Mouse (Mus musculus) liver, embryonic 11.5 days (tissue): Measurements from ENCODE around the gene 4930412O13Rik. TPM values are rescaled to one million over a fixed set of nuclear protein-coding genes. Genes with fewer than 3 reads are reported as not detected.

Experiments
- ATAC-seq: fragments of 200-750 bp; cut with Nextera tagmentation; replicated peaks from 2 replicates; pipeline ENCODE4 v1.8.0; 2017; ENCODE audit warnings: moderate number of reproducible peaks, mild to moderate bottlenecking, moderate TSS enrichment, moderate library complexity; ENCODE audit not compliant: low FRiP score
- DNase-seq: peaks from one replicate; pipeline ENCODE4 v3.0.0-alpha.2; 2017; ENCODE audit warnings: low spot score
- H3K27ac ChIP-seq: fragments of 300-500 bp; sonication (generic); 2 replicates; pipeline ENCODE4 v1.5.1; 2014; ENCODE audit warnings: mild to moderate bottlenecking, low read depth, low read length, control low read depth
- H3K27me3 ChIP-seq: fragments of 300-500 bp; sonication (generic); replicated peaks from 2 replicates; pipeline ENCODE4 v1.6.1; 2014; ENCODE audit warnings: low read length, mixed read lengths; ENCODE audit not compliant: control insufficient read depth, insufficient read depth
- H3K36me3 ChIP-seq: fragments of 300-500 bp; sonication (generic); 2 replicates; pipeline ENCODE4 v1.6.1; 2014; ENCODE audit warnings: mild to moderate bottlenecking, low read length, moderate library complexity, mixed read lengths; ENCODE audit not compliant: control insufficient read depth, insufficient read depth
- H3K4me1 ChIP-seq: fragments of 300-500 bp; sonication (generic); replicated peaks from 2 replicates; pipeline ENCODE4 v1.6.1; 2014; ENCODE audit warnings: low read length, mixed read lengths; ENCODE audit not compliant: control insufficient read depth, insufficient read depth
- H3K4me2 ChIP-seq: fragments of 300-500 bp; sonication (generic); 2 replicates; pipeline ENCODE4 v1.6.1; 2014; ENCODE audit warnings: mild to moderate bottlenecking, control low read depth, moderate library complexity
- H3K4me3 ChIP-seq: fragments of 300-500 bp; sonication (generic); 2 replicates; pipeline ENCODE4 v1.5.1; 2014; ENCODE audit warnings: low read depth, low read length, control low read depth
- H3K9ac ChIP-seq: fragments of 300-500 bp; sonication (generic); 2 replicates; pipeline ENCODE4 v1.6.1; 2014; ENCODE audit warnings: low read depth, low read length, control low read depth
- H3K9me3 ChIP-seq: fragments of 300-500 bp; sonication (generic); 2 replicates; pipeline ENCODE4 v1.6.1; 2016; ENCODE audit warnings: low read length, inconsistent platforms, mixed read lengths; ENCODE audit not compliant: control insufficient read depth
- WGBS: fragments of 180-500 bp; shearing (Covaris S2); extraction: QIAGEN DNeasy Blood & Tissue Kit; methylation state at CpG from one replicate; pipeline ENCODE4 v1.1.7; 2014; 5-methylcytosine and 5-hydroxymethylcytosine counted together
- polyA plus RNA-seq: library from polyadenylated mRNA; unstranded; fragments of >200 nt; fragmentation: Nextera tagmentation; extraction: Ambion mirVana; gene quantifications from 2 replicates; pipeline ENCODE4 v1.2.1, GENCODE M21; 2014

Gene 4930412O13Rik
- polyA plus RNA-seq, 1 experiment from 2014 or later: not detected

DNA sequence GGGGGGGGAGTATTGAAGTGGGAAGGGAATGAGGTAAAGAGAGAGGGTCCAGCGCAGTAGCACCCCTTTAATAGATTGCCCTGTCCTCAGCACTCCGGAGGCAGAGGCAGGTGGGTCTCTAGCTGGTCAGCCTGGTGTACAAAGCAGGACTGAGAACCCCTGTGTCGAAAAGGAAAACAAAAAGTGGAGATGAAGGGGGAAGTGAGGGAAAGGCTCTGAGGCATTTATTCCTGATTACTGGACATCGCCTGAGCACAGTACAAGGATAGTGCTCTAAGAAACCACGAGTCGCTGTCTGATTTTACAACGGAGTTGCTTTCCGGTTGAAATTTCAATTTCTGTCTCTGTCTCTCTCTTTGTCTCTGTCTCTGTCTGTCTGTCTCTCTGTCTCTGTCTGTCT lies 9.2 kb downstream of the 4930412O13Rik start:
- WGBS: 7% methylated on average over 8 of the region's 8 CpGs
- Histone ChIP-seq H3K27ac (no peak overlapping the region), H3K9ac (no peak overlapping the region), H3K4me2 (peak overlapping the region; percentile 71), H3K27me3 (peaks cover 95% of the 10 kb centered on the region), H3K4me1 (no peaks in the 10 kb centered on the region), H3K9me3 (no peaks in the 10 kb centered on the region), H3K36me3 (no peaks in the 10 kb centered on the region), H3K4me3 (peak overlapping the region; percentile 41; the same call in 1 of the 2 replicates)
- DNase-seq: no peak
- ATAC-seq: no peak

DNA sequence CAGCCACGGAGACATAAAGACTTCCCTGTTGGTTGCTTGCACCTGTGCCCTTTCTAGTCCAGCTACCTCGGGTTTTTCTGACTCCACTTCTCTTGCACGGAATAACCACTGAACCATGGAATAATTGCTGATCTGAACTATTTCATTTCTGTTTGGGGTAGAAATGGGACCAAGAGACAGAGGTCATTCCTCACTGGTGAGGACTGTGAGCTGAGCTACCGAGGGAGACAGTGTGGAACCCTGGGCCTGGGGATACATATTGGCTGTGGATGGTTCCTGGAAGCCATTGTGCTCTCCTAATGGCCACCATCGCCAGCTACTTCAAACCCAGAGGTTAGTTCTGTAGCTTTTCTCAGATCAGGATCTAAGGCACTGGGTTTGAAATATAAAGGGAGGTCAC lies 9.9 kb downstream of the 4930412O13Rik start:
- 8% methylated on average over 5 of the region's 5 CpGs for WGBS
- no peak overlapping the region for H3K27ac ChIP-seq
- no peak overlapping the region for H3K9ac ChIP-seq
- H3K4me2 ChIP-seq: no peak overlapping the region
- peaks cover 95% of the 10 kb centered on the region for H3K27me3 ChIP-seq
- H3K4me1 ChIP-seq: no peaks in the 10 kb centered on the region
- no peak overlapping the region for H3K4me3 ChIP-seq
- no peaks in the 10 kb centered on the region for H3K9me3 ChIP-seq
- ATAC-seq: no peak
- no peaks in the 10 kb centered on the region for H3K36me3 ChIP-seq
- DNase-seq: no peak

DNA sequence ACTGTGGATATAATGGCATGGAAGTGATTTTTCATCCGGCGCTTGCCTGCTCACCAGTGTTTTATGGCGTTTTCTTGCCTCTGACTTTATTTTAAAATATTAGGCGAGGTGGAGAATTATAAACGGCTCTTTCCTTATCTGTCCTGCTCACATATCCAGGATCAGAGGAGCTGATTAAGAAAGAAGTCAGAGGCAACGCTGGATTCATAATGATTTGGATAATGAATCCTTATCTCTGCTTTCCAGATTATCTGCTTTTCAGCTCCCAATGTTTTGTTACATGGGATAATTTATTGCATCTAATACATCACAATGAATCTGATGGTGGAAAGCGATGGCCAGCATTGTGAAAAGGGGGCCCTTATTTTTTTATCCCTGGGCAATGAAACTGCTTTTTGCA lies 11.5 kb downstream of the 4930412O13Rik start:
- Histone ChIP-seq H3K36me3 (no peaks in the 10 kb centered on the region), H3K27ac (no peak overlapping the region), H3K27me3 (peaks cover 95% of the 10 kb centered on the region), H3K4me1 (no peaks in the 10 kb centered on the region), H3K9ac (no peak overlapping the region), H3K4me2 (no peak overlapping the region), H3K4me3 (no peak overlapping the region), H3K9me3 (no peaks in the 10 kb centered on the region)
- no peak for DNase-seq
- no peak for ATAC-seq
- 15% methylated on average over 7 of the region's 7 CpGs for WGBS

DNA sequence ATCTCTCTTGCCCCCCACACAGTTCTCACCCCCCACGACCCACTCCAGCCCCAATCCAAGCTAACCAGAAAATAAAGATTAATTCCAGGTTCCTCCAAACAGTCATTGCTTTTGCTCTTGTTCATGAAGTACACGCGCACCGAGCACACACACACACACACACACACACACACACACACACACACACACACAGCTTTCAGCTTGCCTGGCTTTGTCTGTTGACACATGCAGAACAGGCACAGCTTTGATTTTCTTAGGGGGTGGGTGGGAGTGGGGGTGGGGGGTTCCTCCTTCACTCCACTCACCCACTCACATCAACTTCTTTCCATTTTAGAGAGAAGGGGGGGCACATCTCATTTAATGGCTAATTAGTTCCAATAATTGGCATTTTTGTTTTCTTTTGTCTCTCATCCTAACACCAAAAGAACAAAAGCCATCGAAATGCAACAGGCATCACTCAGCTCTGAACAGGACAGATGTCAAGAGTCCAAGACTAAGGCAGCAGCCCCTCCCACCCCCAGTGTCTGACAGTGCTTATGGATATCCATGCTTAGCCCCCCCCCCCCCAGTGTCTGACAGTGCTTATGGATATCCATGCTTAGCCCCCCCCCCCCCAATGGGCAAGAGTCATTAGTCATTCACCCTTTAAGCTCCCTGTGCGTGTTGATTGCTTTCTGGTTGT lies 12.4 kb downstream of the 4930412O13Rik start:
- H3K27me3 ChIP-seq: peaks cover 96% of the 10 kb centered on the region
- DNase-seq: no peak
- H3K9me3 ChIP-seq: no peaks in the 10 kb centered on the region
- ATAC-seq: no peak
- H3K36me3 ChIP-seq: no peaks in the 10 kb centered on the region
- WGBS: 16% methylated on average over 6 of the region's 6 CpGs
- H3K9ac ChIP-seq: no peak overlapping the region
- no peaks in the 10 kb centered on the region for H3K4me1 ChIP-seq
- H3K27ac ChIP-seq: no peak overlapping the region
- H3K4me2 ChIP-seq: no peak overlapping the region
- no peak overlapping the region for H3K4me3 ChIP-seq

DNA sequence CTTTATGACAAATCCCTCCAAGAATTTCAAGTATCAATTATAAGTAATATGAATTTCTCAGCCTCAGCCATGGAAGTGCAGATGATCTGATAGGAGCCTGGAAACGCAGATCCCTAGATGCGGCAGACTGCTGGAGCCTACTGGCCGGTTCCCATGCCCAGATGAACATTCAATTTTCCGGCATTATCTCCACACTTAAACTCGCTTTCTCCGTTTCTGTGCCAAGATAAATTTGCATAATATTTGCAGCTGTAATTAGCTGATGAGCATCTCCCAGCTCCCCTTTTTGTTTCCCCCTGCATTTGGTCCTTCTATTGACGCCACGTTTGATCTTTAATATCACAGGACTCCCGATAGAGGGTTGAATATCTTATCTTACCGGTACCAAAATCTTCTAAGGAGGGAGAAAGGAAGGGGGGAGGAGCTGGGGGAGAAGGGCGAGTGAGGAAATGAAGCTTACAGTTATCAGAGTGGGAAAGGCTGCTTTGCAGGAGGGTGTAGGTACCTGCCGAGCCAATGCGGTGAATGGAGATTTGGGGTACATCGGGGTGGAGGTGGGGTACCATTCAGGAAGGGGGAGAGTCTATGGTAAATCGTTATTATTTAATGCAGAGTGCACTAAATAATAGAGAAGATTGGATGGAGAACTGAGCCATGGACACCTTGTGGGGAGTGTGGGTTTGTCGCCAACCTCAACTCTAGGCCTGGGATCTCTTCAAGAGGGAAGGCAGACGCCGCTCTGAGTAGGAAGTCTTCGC lies 14.0 kb downstream of the 4930412O13Rik start:
- Histone ChIP-seq H3K36me3 (no peaks in the 10 kb centered on the region), H3K4me3 (no peak overlapping the region), H3K27me3 (peaks cover 96% of the 10 kb centered on the region), H3K4me2 (no peak overlapping the region), H3K9ac (no peak overlapping the region), H3K4me1 (no peaks in the 10 kb centered on the region), H3K9me3 (no peaks in the 10 kb centered on the region), H3K27ac (no peak overlapping the region)
- WGBS: 2% methylated on average over 19 of the region's 19 CpGs
- ATAC-seq (no peak), DNase-seq (no peak)

DNA sequence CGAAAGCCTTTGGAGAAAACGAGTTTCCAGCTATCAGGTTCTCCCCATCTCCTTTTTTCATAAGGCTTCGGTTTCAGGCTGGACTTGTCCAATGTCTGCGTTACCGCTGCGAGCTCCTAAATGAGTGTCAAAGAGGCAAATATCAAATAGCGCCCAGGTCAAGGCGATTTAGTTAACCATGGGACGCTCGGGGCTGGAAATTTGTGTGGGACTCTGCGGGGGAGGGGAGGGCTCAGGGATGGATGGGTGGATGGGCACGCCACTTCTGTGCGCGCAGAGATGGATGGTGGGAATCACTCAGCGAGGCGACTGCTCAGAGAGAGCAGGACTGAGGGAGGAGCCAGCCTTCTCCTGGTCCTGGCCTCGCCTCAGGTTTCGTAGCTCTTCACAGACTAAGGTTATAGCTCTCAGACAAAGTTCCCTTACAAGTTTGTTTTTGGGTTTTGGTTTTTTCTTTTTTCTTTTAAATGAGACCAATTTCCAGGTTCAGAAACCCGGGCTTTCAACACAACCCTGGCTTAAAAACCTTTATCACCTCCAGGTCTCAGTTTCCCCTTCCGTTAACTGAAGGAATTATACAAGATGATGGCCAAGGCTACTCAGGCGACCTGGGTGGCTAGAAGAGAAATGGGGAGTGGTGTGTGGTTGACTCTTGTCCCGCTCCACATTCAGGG lies 15.2 kb downstream of the 4930412O13Rik start:
- Histone ChIP-seq H3K36me3 (no peaks in the 10 kb centered on the region), H3K9me3 (no peaks in the 10 kb centered on the region), H3K9ac (no peak overlapping the region), H3K4me3 (no peak overlapping the region; the same call in 1 of the 2 replicates), H3K27ac (no peak overlapping the region), H3K4me2 (peak overlapping the region; percentile 35), H3K4me1 (no peaks in the 10 kb centered on the region), H3K27me3 (peaks cover 84% of the 10 kb centered on the region)
- DNase-seq: no peak
- WGBS: 2% methylated on average over 22 of the region's 22 CpGs
- no peak for ATAC-seq

DNA sequence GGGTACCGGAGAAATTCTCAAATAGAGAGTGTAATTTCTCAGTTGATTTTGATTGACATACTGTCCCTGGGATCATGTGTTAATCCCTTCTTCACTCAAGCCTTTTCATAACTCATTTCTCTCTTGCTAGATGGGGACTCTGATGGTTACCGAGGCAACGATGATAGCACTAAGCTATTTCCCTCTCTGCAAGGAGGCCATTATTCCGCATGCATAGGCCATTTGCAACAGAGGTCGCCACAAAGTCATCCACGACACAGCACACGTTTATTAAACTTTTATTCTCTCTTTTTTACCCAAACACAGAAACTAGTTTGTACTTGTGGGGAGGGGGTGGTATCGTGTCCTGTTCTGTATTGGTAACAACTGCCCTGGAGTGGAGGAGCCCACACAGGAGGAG lies 16.8 kb downstream of the 4930412O13Rik start:
- Histone ChIP-seq H3K36me3 (no peaks in the 10 kb centered on the region), H3K4me1 (no peaks in the 10 kb centered on the region), H3K4me3 (no peak overlapping the region), H3K27me3 (peaks cover 72% of the 10 kb centered on the region), H3K9me3 (no peaks in the 10 kb centered on the region), H3K27ac (no peak overlapping the region), H3K4me2 (no peak overlapping the region), H3K9ac (no peak overlapping the region)
- ATAC-seq (no peak), DNase-seq (no peak)
- 22% methylated on average over 8 of the region's 8 CpGs for WGBS

DNA sequence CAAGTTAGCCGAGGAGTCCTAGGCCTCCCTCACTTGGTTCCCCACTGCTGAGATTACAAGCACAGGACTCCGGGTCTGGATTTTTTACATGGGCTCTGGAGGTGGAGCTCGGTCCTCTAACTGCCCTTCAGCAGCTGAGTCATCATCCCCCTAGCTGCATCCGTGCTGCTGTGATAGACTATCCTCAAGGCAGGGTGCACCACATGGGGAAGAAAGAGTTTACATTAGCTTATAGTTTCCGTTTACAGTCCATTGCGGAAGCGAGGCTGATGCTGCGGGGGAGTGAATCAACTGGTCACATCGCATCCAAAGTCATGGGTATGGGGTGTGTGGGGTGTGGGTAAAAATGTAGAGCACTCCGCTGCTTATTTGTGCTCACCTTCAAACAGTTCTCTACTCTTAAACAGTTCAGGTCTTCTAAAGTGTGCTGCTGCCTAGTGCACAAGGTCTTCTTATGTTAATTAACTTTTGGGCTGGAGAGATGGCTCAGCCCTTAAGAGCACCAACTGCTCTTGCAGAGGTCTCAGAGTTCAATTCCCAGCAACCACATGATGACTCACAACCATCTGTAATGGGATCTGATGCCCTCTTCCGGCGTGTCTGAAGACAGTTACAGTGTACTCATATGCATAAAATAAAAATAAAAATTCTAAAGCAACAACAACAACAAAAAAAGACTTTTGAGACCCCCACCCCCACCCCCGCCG lies 23.0 kb downstream of the 4930412O13Rik start:
- Histone ChIP-seq H3K4me3 (no peak overlapping the region), H3K36me3 (no peaks in the 10 kb centered on the region), H3K4me2 (no peak overlapping the region), H3K27ac (no peak overlapping the region), H3K4me1 (0 out of 2 replicates have a peak, but pooled peaks cover 6% of the 10 kb centered on the region), H3K9me3 (no peaks in the 10 kb centered on the region), H3K27me3 (peaks cover 11% of the 10 kb centered on the region), H3K9ac (no peak overlapping the region)
- no peak for DNase-seq
- peak; percentile 29; the same call in 1 of the 2 replicates for ATAC-seq
- 44% methylated on average over 14 of the region's 14 CpGs for WGBS
